Mouse (Mus musculus) urinary bladder, postnatal 10 days (tissue): ENCODE data around the gene Prdx1.
"Not testable (repeated sequence)": the region's sequence is repeated elsewhere in the genome, so short reads cannot be mapped to it uniquely, and the experiment has no call there.

Source experiments
- DNase-seq: peaks from one replicate; pipeline ENCODE4 v3.0.0; 2022; ENCODE audit warnings: low spot score

Gene Prdx1

DNA sequence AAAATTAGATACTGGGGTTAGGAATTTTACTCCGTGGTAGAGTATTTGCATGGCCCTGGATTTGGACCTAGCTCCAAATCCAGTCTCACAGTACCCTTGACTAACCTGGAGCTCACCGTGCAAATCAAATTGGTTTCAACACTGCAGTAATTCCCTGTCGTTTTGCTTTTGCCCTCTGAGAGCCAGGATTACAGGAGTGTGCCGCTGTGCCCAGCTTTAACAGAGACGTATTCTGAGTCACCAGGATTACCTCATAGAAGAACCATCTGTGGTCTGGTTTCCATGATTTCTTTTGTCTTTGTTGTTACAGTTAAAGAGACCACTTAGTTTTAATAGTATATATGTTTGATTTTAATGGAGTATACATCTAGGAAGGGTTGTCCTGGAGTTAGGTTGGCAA lies 6.2 kb upstream of the Prdx1 start:
- no peak for DNase-seq

- DNase-seq, result not testable (repeated sequence)
These were observed 4.8 kb upstream of the Prdx1 start for GRCm38 (mm10) chr4:116680521-116680920.

DNA sequence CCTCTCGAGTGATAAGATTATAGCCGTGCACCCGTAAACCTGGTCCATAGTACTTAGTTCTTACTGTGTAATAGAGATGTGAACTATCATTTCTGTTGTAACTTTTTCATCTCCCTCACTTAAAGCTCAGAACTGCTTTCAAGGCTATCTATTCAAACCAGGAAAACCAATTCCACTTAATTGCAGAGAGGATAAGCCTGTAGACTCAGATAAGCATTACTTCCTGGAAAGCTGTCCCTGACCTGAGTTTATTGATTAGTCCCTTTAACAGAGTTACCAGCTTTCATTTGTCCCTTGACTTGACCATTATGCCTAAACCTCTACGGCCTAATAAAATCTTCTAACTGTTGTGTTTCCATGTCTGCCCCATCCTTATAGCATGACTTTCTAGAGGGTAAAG lies 1.4 kb upstream of the Prdx1 start:
- no peak for DNase-seq

- DNase-seq, result no peak
These were observed 679 bp upstream of the Prdx1 start for GRCm38 (mm10) chr4:116684665-116685064.

DNA sequence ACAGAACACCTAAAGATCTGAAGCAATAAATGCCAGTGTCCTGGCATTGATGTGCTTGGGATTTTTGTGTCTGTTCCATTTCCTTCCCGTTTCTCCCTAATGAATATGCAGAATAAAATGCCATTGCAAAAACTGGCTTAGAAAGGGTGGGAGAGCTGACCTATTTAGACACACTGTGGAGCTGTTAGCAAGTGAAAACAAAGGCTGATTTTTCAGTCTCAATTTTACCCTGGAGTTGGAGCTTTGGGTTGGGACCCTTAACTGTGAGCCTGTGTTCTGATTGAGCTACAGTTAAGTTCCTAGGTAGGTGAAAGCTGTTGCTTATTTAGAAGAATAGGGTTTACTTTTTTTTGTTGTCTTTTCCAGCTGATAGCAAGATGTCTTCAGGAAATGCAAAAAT lies 1.7 kb downstream of the Prdx1 start:
- DNase-seq, result no peak

GRCm38 (mm10) chr4:116689309-116689876 lies 4.0 kb downstream of the Prdx1 start:
- no peak for DNase-seq

DNA sequence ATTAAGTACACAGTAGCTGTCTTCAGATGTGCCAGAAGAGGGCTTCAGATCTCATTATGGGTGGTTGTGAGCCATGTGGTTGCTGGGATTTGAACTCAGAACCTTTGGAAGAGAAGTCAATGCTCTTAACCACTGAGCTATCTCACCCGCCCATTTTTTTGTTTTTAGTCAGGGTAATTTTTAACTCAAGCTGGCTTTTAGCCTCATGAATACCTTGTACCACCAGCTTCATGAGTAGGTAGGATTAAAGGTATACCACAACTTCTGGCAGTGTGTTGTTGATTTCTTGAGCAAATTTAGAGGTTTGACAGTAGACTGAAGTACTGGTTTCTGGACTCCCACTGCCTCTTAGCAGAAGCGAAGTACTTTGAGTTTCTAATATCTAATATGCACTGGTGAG lies 6.8 kb downstream of the Prdx1 start:
- DNase-seq, result no peak

DNA sequence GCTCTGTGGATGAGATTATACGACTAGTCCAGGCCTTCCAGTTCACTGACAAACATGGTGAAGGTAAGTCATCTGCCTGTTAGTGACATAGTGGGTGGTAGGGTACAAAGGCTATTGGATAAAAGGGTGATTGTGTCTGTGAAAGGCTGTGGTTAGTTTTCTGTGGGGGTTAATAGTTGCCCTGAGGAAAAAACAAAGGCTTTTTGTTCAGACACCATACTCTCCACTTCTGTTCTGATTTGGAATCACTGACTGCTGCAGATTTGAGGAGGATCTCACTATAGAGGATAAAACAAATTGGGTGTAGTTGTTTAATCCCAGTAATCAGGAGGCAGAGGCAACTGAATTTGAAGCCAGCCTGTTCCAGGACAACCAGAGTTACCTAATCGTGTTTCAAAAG lies 8.4 kb downstream of the Prdx1 start:
- no peak for DNase-seq

DNA sequence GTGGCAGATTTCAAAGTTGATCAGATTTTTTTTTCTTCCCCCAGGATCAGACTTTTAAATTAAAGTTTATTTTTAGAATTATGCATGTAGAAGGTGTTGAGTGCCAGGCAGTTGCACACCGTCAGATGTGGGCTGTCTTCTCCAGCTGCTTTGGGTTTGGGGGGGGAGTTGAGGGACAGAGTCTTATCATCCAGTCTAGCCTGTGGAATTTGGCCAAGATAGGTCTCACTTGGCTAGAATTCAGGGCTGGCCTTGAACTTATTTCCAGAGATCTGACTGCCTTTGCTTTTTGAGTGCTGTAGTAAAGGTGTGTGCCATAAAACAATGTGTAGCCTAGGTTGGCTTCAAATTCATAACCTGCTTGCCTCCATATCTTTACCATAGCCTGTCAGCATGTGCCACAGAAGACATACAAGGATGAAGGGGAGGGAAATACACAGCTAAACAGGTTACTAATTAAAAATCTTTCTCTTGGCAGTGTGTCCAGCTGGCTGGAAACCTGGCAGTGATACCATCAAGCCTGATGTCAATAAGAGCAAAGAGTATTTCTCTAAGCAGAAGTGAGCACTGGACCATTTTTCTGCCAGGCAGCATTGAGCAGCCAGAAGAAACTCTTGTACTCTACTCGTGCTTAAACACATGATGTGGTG lies 13.5 kb downstream of the Prdx1 start:
- no peak for DNase-seq

DNA sequence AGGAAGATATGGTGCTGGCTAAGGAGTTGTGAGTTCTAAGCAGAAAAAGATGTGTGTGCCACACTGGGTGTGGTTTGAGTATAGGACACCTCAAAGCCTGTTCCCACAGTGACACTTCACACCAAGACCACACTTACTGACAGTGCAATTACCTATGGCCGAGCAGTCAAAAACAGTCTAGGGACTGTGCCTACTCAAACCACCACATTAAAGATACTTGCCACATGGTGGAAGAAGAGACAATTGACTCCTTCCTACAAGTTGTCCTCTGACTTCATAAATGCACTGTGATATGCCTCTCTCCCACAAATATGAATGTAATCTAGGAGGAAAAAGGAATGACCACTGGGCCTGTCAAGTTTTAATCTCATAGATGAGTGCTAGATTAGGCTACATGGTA lies 15.6 kb downstream of the Prdx1 start:
- no peak for DNase-seq

DNA sequence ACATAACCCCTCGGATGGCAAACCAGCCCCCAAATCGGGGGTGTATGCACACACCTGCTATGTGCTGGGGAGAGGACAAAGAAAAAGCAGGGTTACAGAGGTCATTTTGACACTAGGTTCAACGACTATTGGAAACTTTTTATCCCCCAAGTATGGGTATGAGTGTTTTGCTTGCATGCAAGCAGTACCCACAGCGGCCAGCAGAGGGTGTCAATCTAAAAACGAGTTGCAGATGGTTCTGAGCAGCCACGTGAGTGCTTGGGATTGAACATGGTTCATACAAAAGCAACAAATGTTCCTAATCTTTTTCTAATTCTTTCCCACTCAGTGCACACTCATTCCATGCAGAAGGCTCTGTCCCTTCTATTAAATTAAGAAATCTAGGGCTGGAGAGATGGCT lies 18.5 kb downstream of the Prdx1 start:
- peak; percentile 49 for DNase-seq

DNA sequence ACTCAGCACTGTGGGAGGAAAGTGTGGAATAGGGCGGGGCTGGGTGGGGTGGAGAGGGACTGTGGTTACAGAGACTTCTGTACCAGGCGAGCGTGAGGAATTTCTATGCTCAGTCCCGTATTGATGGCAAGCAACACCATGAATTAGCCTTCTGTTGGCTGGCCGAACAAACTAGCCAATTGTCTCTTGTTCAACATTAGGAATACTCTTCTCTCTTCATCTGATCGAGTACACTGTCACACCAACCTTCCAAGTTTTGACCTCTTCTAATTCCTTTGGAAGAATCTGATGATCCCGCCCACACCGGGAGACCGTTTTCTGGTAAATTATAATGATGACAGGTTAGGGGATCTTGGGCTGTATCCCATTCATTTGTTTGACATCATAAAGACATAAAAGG lies 22.3 kb downstream of the Prdx1 start:
- no peak for DNase-seq

DNA sequence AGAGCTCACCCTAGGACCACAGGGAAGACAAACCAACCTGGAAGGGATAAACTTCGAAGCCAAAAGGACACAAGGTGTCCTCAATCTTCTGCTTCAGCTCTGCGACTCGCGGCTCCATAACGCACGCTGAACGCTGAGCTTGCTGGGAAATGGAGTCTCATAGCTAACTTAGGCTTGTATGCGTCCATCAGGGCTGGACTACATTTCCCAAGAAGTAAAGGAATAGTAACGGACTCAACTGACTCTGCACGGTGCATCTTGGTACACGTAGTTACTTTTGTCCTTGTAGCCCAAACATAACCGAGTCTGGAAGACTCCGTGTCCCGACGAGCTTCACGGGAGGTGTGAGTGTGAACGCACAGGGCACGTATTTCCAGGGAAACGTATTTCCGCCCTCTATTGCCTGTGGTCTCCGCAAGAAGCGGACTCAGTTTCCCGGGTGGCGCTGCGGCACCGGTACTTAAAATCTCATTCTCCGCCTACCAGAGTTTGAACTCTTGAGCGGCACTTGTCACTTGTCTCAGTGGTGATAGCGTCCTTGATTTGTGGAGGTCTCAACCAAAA lies 22.9 kb downstream of the Prdx1 start, which contains the start of the genes Mmachc and Ccdc163:
Mmachc (minus strand) TSS at position 206 of the 564 bp plus-strand sequence.
Ccdc163 (plus strand) TSS at position 309 of the 564 bp plus-strand sequence.
- DNase-seq, result peak; percentile 40

DNA sequence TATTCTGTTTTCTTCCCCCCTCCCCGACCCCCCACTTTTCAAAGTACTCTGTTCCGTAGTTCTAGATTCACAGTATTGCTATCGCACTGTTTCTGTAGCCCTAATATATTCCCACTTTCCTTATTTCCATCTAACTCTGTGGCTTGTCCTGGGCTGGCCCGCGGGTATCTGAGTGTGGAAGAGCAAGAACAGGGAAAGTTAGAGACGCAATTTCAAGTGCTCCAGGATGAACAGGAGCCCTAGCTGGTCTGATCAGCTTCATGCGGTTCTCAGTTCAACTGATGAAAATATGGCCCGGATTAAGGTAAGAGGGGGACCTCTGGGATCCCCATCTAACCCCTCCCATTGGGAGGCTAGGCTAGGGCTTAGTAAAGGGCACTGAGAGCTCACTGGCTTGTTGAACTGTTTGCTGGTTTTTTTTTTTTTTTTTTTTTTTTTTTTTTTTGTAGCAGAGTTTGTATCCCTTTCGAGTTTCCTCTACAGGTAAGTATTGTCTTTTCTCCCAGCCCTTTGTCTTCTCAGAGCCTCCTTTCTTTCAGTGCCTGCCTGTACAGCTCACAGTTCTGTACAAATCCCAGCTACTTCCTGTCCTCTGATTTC lies 23.5 kb downstream of the Prdx1 start:
- DNase-seq, result no peak

- DNase-seq, result no peak
These were observed 24.8 kb downstream of the Prdx1 start for GRCm38 (mm10) chr4:116710154-116710553.

DNA sequence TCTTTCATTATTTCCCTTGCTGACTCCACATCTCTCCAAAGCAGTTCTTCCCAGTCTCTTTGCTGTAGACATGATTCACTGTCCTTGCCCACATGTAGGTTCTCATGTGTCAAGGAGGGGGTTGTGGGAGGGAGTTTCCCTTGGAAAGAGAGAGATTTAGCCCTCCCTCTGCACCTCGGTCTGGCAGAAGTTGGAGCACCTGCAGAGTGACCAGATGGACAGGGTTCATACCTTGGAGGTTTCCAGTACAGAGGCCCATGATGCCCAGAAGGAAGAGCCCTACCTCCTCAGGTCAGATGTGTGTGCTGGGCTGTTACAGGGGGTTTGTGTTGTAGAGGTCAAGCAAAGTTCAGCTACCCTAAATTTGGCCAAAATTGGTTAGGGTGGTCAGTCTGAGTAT lies 27.2 kb downstream of the Prdx1 start:
- no peak for DNase-seq

DNA sequence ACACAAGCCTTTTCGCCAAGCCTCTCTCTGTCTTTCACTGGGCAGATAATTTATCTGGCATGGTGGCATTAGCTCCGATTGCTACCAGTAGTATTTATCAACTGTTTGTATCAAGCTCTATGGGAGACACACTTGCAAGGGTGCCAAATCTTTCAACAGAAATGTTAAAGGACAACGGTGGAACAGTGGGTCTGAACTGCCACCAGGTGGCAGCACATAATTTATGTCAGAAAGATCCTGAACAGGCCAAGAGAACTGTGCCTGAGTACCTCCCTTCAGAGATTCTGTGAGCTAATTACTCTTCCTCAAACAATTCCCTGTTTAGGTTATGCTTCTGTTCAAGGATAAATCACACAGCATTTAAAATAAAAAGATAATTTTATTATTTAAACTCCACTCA lies 34.1 kb downstream of the Prdx1 start:
- DNase-seq, result no peak

DNA sequence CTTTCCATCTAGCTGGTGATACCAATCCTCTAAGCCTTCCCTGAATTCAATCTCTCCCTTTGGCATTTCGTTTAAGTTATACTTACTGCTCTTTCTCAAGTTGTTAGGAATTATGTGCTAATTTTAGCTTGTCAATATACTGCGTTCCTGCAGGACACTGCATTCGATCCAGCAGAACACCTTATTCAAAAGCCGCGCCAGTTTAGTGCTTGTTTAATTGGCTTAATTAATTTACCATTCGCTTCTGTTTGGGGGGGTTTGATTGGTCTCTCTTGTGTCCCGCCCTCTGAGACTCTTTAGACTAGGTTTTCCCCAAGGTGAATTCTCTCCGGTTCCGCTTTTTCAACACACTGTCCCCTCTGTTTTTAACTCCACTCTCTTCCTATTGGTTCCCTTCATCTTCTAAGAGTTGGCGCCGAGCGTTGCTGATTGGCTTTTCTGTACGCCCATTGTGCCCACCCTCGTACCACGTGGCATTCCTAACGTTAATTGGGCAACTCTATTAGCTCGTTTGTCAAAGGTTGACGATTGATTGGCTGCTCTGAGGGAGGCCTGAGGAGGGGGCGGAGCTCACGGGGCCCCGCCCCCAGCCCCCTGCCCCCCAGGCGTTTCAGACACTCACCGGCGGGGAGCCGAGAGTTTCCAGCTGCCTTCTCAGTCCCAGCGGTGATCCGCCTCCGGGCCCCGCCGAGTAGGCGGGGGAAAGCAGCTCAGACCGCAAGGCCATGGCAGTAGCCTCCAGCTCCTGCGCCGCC lies 35.2 kb downstream of the Prdx1 start, which contains the start of gene Tesk2:
Tesk2 (plus strand) TSS at position 606 of the 755 bp plus-strand sequence.
- DNase-seq, result peak; percentile 61

- DNase-seq, result no peak
These were observed 35.8 kb downstream of the Prdx1 start for GRCm38 (mm10) chr4:116721098-116721628.

- no peak for DNase-seq
These were observed 36.9 kb downstream of the Prdx1 start for GRCm38 (mm10) chr4:116722230-116722629.

DNA sequence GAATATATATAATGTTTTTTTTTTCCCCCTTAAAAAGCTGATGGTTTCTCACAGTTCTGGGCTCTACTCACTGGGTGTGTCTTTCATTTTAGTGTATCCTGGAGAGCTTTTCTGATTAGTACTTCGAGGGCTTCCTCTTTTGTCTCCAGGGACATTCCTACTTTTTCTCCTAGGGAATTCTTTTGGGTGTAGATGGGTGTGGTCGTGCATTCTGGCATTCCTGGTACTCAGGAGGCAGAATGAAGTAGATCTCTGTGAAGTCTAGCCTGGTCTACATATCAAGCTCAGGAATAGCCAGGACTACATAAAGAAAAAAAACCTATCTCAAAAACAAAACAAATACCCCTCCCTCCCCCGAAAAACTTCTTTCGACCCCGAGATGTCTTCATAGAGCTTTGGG lies 40.1 kb downstream of the Prdx1 start:
- no peak for DNase-seq

DNA sequence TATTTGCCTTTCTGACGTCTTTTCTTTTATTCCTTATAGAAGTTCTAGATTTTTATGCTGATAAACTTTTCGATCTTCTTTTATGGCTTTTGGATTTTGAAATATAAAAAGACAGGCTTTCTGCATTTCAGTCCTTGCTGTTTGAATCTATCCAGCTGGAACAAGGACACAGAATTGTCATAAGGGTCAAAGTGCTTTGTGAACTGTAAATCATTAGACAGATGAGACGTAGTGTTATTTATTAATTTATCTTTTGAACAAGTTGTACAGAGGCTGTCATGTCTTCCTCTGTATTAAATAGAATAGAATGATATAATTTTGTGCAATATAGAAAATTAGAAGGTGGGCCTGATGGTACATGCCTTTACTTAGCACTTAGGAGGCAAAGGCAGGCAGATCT lies 42.1 kb downstream of the Prdx1 start:
- no peak for DNase-seq
